Mouse (Mus musculus) midbrain, embryonic 11.5 days (tissue): Measurements from ENCODE around the gene Dst. TPM values are rescaled to one million over a fixed set of nuclear protein-coding genes. Genes with fewer than 3 reads are reported as not detected.
A peak's percentile ranks its signal among the peaks of the same experiment; 100 is the strongest.
"Not testable (repeated sequence)": the region's sequence is repeated elsewhere in the genome, so short reads cannot be mapped to it uniquely, and the experiment has no call there.

Source experiments
- ATAC-seq: fragments of 200-750 bp; cut with Nextera tagmentation; 2 replicates; pipeline ENCODE4 v1.8.0; 2017; ENCODE audit warnings: moderate TSS enrichment, moderate library complexity; ENCODE audit not compliant: low FRiP score
- DNase-seq: peaks from one replicate; pipeline ENCODE4 v3.0.0; 2015; ENCODE audit warnings: low spot score; ENCODE audit errors: missing footprints
- H3K27ac ChIP-seq: fragments of 300-500 bp; sonication (generic); 2 replicates; pipeline ENCODE4 v1.5.1; 2014; ENCODE audit warnings: low read depth, low read length
- H3K27me3 ChIP-seq: fragments of 300-500 bp; sonication (generic); 2 replicates; pipeline ENCODE4 v1.6.1; 2014; ENCODE audit warnings: mild to moderate bottlenecking, low read length, moderate library complexity, mixed read lengths; ENCODE audit not compliant: control insufficient read depth, insufficient read depth
- H3K36me3 ChIP-seq: fragments of 300-500 bp; sonication (generic); 2 replicates; pipeline ENCODE4 v1.6.1; 2014; ENCODE audit warnings: mild to moderate bottlenecking, low read length, moderate library complexity, mixed read lengths; ENCODE audit not compliant: control insufficient read depth, insufficient read depth
- H3K4me1 ChIP-seq: fragments of 300-500 bp; sonication (generic); 2 replicates; pipeline ENCODE4 v1.6.1; 2014; ENCODE audit warnings: low read length; ENCODE audit not compliant: control insufficient read depth, insufficient read depth
- H3K4me2 ChIP-seq: fragments of 300-500 bp; sonication (generic); 2 replicates; pipeline ENCODE4 v1.6.1; 2014; ENCODE audit warnings: mild to moderate bottlenecking, moderate library complexity
- H3K4me3 ChIP-seq: fragments of 300-500 bp; sonication (generic); 2 replicates; pipeline ENCODE4 v1.5.1; 2014; ENCODE audit warnings: low read depth, low read length
- H3K9ac ChIP-seq: fragments of 300-500 bp; sonication (generic); 2 replicates; pipeline ENCODE4 v1.6.1; 2014; ENCODE audit warnings: low read length
- H3K9me3 ChIP-seq: fragments of 300-500 bp; sonication (generic); 2 replicates; pipeline ENCODE4 v1.6.1; 2016; ENCODE audit warnings: low read length; ENCODE audit not compliant: control insufficient read depth
- WGBS: fragments of 180-500 bp; shearing (Covaris S2); extraction: QIAGEN DNeasy Blood & Tissue Kit; methylation state at CpG from one replicate; pipeline ENCODE4 v1.1.7; 2014; 5-methylcytosine and 5-hydroxymethylcytosine counted together
- polyA plus RNA-seq: library from polyadenylated mRNA; unstranded; fragments of >200 nt; fragmentation: Nextera tagmentation; extraction: Ambion mirVana; gene quantifications from 2 replicates; pipeline ENCODE4 v1.2.1, GENCODE M21; 2014

The Dst gene
- polyA plus RNA-seq, 1 experiment from 2014 or later = 33.3 TPM

- H3K9ac ChIP-seq = no peak overlapping the region
- peaks cover 11% of the 10 kb centered on the region for H3K4me1 ChIP-seq
- H3K9me3 ChIP-seq = no peaks in the 10 kb centered on the region
- 85% methylated on average over 5 of the region's 5 CpGs for WGBS
- no peak overlapping the region for H3K27ac ChIP-seq
- no peak overlapping the region for H3K4me3 ChIP-seq
- DNase-seq (peak; percentile 45), ATAC-seq (no peak)
- H3K27me3 ChIP-seq = no peaks in the 10 kb centered on the region
- no peaks in the 10 kb centered on the region for H3K36me3 ChIP-seq
- no peak overlapping the region for H3K4me2 ChIP-seq
Observed at GRCm38 (mm10) chr1:34065551-34066048, 157.6 kb downstream of the Dst start.

- H3K9ac ChIP-seq, H3K4me2 ChIP-seq, H3K9me3 ChIP-seq, H3K27ac ChIP-seq, ATAC-seq, H3K27me3 ChIP-seq, H3K36me3 ChIP-seq, H3K4me1 ChIP-seq, H3K4me3 ChIP-seq: not testable (repeated sequence)
- WGBS = 93% methylated on average over 4 of the region's 4 CpGs
- DNase-seq = peak; percentile 57
Observed at GRCm38 (mm10) chr1:34066401-34066800, 158.4 kb downstream of the Dst start.

- no peak for ATAC-seq
- H3K4me1 ChIP-seq = no peaks in the 10 kb centered on the region; the same call in 1 of the 2 replicates
- H3K4me2 ChIP-seq = no peak overlapping the region
- H3K36me3 ChIP-seq = no peaks in the 10 kb centered on the region
- H3K9me3 ChIP-seq = no peaks in the 10 kb centered on the region
- DNase-seq = peak; percentile 75
- no peak overlapping the region for H3K4me3 ChIP-seq
- H3K27ac ChIP-seq = no peak overlapping the region
- no peak overlapping the region for H3K9ac ChIP-seq
- no peaks in the 10 kb centered on the region for H3K27me3 ChIP-seq
- WGBS = 62% methylated on average over 5 of the region's 5 CpGs
Observed at GRCm38 (mm10) chr1:34068341-34068740, 160.3 kb downstream of the Dst start.

GRCm38 (mm10) chr1:34069514-34070290 lies 161.7 kb downstream of the Dst start:
- Histone ChIP-seq H3K27me3 (no peaks in the 10 kb centered on the region), H3K4me2 (no peak overlapping the region), H3K36me3 (no peaks in the 10 kb centered on the region), H3K9me3 (no peaks in the 10 kb centered on the region), H3K4me3 (no peak overlapping the region), H3K27ac (no peak overlapping the region), H3K4me1 (peaks cover 10% of the 10 kb centered on the region), H3K9ac (no peak overlapping the region)
- DNase-seq (peak; percentile 71), ATAC-seq (no peak)
- 88% methylated on average over 10 of the region's 10 CpGs for WGBS

GRCm38 (mm10) chr1:34070474-34070873 lies 162.4 kb downstream of the Dst start:
- ATAC-seq = no peak
- Histone ChIP-seq H3K9me3 (no peaks in the 10 kb centered on the region), H3K9ac (no peak overlapping the region), H3K4me3 (no peak overlapping the region), H3K27me3 (no peaks in the 10 kb centered on the region), H3K36me3 (no peaks in the 10 kb centered on the region), H3K27ac (no peak overlapping the region), H3K4me2 (no peak overlapping the region), H3K4me1 (peaks cover 14% of the 10 kb centered on the region)
- DNase-seq = peak; percentile 33
- WGBS = 87% methylated on average over 7 of the region's 7 CpGs

GRCm38 (mm10) chr1:34070991-34071639 lies 163.1 kb downstream of the Dst start:
- Histone ChIP-seq H3K36me3 (no peaks in the 10 kb centered on the region), H3K4me1 (peaks cover 14% of the 10 kb centered on the region), H3K4me3 (no peak overlapping the region), H3K27ac (no peak overlapping the region), H3K27me3 (no peaks in the 10 kb centered on the region), H3K9ac (no peak overlapping the region), H3K9me3 (no peaks in the 10 kb centered on the region), H3K4me2 (no peak overlapping the region)
- WGBS = 85% methylated on average over 6 of the region's 6 CpGs
- ATAC-seq = no peak
- DNase-seq = peak; percentile 70

GRCm38 (mm10) chr1:34072262-34072661 lies 164.2 kb downstream of the Dst start:
- ATAC-seq (no peak), DNase-seq (peak; percentile 31)
- H3K27ac ChIP-seq = no peak overlapping the region
- no peak overlapping the region for H3K9ac ChIP-seq
- H3K4me1 ChIP-seq = peaks cover 19% of the 10 kb centered on the region
- H3K4me2 ChIP-seq = no peak overlapping the region
- H3K36me3 ChIP-seq = no peaks in the 10 kb centered on the region
- no peak overlapping the region for H3K4me3 ChIP-seq
- 89% methylated on average over 7 of the region's 7 CpGs for WGBS
- no peaks in the 10 kb centered on the region for H3K9me3 ChIP-seq
- H3K27me3 ChIP-seq = no peaks in the 10 kb centered on the region

- WGBS = 42% methylated on average over 10 of the region's 10 CpGs
- H3K27ac ChIP-seq = no peak overlapping the region
- no peak overlapping the region for H3K4me2 ChIP-seq
- H3K36me3 ChIP-seq = no peaks in the 10 kb centered on the region
- no peaks in the 10 kb centered on the region for H3K27me3 ChIP-seq
- H3K9ac ChIP-seq = no peak overlapping the region
- no peaks in the 10 kb centered on the region for H3K9me3 ChIP-seq
- H3K4me3 ChIP-seq = no peak overlapping the region
- H3K4me1 ChIP-seq = peaks cover 19% of the 10 kb centered on the region
- DNase-seq (peak; percentile 79), ATAC-seq (peak; percentile 14; the same call in 1 of the 2 replicates)
Observed at GRCm38 (mm10) chr1:34073436-34074169, 165.6 kb downstream of the Dst start.
